Mouse (Mus musculus): Measurements from ENCODE around the gene Ccdc85b.

DNA sequence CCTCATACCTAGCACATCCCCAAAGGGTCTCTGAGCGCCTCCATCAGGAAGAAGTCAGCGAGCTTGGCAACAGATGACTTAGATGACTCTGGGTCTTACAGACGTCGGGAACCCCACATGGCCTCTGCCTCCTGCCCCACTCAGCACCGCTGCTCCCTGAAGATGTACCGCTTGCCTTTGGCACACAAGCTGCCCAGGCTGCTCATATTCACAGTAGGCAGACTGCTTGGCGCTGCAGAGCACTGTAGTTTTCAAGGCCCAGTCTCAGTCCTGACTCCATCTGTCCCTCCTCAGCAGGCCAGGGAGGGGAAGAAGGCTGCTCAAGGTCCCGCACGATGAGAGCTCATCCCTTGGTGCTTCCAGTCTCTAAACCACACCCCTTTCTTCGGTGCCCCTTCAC, 35.4 kb downstream of the Ccdc85b start:
- no peak for TF ChIP-seq TCF12 (IDR thresholded peaks at IDR 0.05; ENCODE audit: low read depth, low read length)
- no peak for TF ChIP-seq MYB (IDR thresholded peaks at IDR 0.05; ENCODE audit: low read depth, low read length)
- no peak for TF ChIP-seq CTCF (IDR thresholded peaks at IDR 0.05 in 2 of 3, conservative IDR thresholded peaks at IDR 0.05 in 1 of 3; ENCODE audit: control insufficient read depth in 1 of 3, insufficient read depth in 1 of 3, low read depth in 2 of 3, low read length in 3 of 3, poor library complexity in 1 of 3, severe bottlenecking in 1 of 3)
- TF ChIP-seq POLR2A (IDR thresholded peaks at IDR 0.05; ENCODE audit: control insufficient read depth in 1 of 2, insufficient read depth in 1 of 2, low read depth in 1 of 2, low read length in 2 of 2, poor library complexity in 1 of 2) = no peak

Data from MEL (cell line).